Mouse (Mus musculus) cerebellum, postnatal 36 days (tissue): ENCODE results near the gene Crnkl1.

ENCODE experiments used
- DNase-seq, 2 experiments: peaks; one replicate each; pipeline ENCODE4 v3.0.0; 2021 to 2022; ENCODE audit warnings: mixed read lengths in 2 of 2

Gene Crnkl1

GRCm38 (mm10) chr2:145872099-145872498, 62.7 kb downstream of the Crnkl1 start:
- DNase-seq, result no peak

- no peak for DNase-seq
Measured at GRCm38 (mm10) chr2:145871308-145871707, 63.5 kb downstream of the Crnkl1 start.
